Mouse (Mus musculus) adrenal gland, adult (tissue): ENCODE results near the gene Spsb3.
A peak's percentile ranks its signal among the peaks of the same experiment; 100 is the strongest.

ENCODE experiments used
- DNase-seq, 2 experiments: peaks; one replicate each; pipeline ENCODE4 v3.0.0; 2022 to 2023; ENCODE audit warnings: low spot score in 1 of 2; ENCODE audit not compliant: inconsistent age in 2 of 2

Spsb3 gene

DNA sequence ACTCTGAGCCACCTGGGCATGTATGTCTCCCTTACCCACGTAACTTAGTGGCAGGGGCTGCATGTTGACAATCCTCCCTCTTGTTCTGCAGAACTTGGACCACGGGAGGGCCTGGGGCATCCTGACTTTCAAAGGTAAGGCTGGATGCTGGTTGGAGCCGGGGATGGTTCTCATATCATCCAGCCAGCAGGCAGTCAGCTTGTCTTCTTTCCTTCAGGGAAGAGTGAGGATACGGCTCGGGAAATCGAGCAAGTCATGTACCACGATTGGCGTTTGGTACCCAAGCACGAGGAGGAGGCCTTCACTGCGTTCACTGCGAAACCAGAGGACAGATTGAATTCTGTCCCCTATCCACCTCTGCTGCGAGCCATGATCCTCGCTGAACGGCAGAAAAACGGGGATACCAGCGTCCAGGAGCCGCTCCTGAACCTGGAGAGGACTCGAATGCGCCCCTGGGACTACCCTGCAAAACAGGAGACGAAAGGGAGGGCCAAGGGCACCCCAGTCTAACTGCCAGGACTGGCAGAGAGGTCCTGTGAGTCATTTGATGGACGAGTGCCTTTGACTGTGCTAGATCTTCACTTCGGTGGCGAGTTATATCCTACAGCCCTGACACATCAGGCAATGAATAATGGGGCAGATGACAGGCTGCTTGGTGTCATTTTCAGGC is 9.3 kb downstream of the Spsb3 start:
- DNase-seq, result peak in 1 of 2 experiments; percentile 80

DNA sequence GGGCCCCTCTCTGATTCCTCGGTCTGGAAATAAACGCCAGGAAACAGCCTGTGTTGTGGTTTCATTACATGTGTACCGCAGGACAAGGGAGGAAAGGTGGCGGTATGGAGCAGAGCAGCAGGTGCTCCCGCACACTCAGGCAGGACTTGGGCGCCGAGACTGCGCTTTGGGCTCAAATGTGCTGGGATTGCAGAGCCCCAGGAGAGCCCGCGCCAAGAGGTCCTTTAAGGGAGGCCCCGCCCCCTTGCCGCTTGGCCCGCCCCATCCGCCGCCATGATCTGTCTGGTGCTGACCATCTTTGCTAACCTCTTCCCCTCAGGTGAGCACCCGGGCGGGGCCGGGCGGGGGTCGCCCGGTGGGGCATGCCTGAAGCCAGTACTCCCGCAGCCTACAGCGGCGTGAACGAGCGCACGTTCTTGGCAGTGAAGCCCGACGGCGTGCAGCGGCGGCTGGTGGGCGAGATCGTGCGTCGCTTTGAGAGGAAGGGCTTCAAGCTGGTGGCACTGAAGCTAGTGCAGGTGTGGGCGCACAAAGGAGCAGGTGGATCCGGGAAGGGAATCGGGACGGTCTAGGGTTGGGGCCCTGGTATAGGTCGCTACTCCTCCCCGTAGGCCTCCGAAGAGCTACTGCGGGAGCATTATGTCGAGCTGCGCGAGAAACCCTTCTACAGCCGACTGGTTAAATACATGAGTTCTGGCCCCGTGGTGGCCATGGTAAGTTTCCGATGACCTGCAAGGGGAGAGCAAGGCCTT is 10.0 kb downstream of the Spsb3 start, which contains the start of gene Nme3:
Gene Nme3, plus strand, starts transcription at position 260 of the 752 bp plus-strand sequence.
- DNase-seq, result peak; percentile 87 to 96

DNA sequence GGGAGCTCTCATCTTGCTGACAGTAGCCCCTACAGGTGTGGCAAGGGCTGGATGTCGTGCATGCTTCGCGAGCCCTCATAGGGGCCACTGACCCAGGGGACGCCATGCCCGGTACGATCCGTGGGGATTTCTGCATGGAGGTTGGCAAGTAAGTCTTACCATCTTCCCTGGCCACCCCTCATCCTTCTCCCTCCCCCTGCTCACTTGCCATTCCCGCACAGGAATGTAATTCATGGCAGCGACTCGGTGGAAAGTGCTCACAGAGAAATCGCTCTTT is 10.5 kb downstream of the Spsb3 start:
- DNase-seq, result no peak

DNA sequence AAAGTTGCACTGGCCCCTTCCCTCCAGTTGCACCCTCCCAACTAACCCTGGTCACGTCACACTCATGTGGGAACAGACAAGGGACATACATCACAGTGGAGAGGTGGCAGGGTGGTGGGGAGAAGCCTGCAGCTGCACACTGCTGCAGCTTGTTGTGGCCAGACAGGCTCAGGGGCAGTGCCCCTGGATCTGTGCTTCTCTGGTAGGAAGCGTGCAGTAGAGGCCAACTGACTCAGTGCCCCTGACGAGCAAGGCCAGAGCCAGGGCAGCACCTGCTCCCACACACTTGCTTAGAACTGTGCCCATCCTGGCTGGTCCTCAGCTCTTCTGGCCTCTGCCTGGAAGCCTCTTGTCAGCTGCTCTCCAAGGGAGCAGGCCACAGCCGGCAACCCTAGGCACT is 11.2 kb downstream of the Spsb3 start:
- peak; percentile 58 to 86 for DNase-seq

DNA sequence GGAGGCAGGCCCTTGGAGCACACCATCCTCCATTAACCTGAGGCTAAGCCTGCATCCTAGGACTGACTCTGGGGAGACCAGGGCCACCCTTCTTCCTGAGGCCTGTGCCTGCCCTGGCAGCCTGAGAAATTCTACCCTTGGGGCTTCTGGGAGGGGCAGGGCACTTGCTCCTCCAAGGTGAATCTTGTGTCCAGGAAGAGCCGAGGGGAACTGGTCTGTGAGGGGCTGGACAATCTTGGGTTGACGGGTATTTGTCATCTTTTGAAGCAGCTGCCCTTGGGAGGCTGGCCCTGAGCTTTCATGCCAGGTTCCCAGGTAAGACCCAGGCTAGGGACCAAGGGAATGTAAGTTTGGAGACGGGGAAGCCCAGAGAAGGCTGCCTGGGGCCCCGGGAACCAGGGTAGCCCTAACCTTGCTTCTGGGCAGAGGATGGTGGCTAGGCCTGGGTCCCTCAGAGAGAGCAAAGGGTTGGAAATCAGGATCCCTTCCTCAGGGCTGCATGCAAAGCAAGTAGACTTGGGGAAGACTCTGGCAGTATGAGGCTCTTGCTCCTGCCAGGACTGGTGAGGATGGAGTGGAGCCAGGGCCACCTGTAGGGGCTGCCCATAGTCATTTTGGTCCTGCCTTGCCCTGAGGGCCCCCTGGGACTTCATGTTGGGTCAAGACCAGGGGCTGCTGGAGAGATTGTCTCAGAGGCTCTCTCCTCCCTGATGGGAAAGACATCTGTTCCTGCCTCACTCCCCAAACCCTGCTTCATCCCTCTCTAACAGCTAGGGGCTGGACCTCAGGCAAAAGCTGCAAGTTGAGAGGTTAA is 11.8 kb downstream of the Spsb3 start:
- DNase-seq, result peak in 1 of 2 experiments; percentile 54

DNA sequence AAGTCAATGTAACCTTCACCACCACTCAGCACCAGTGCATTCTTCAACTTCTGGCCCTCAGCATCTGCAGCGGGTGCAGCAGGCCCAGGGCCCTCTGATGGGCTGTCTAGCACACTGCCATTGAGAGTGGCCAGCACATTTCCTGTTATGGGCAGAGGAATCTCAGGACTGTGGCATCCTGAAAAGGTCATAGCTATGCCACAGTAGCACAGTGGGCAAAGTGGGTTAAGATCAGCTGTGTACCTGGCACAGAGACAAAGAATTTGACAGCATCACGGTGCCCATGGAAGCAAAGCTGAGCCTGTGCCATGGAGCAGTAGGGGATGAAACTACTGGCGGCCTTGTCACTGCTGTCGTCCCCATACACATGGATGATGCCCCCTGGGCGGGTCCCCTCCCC is 12.7 kb downstream of the Spsb3 start:
- no peak for DNase-seq

DNA sequence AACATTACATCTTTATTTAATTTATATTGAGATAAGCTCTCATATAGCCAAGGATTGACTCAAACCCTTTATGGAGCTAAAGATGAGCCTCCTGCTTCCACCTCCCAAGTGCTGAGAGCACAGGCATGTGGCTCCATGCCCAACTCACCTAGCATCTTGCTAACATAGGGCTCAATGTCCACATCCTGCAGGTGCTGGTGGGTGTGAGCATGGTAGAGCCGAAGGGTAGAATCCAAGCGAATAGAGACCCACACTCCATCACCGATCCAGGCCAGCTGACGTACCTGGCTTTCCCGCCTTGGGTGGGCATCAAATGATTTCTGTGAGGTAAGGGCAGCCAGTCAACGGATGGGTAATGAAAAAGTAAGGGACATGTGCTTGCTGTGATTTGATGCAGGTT is 13.6 kb downstream of the Spsb3 start:
- DNase-seq, result no peak

DNA sequence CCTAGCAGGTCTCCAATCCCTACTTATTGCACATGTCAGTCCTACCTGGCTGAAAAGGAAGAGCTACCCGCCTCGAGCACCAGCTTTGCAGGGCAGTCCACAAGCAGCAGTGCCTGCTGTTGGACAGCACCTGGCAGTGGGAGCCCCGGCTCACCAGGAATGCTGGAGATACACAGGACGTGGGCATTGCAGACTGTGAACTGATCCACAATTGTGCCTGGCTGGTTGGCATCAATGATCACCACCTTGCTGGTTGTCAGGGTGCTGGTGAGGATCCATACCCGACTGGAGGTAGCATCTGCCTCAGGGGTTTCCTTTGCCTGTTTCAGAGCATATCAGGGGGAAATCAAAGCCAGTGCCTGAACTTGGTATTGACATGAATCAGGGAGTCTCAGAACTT is 15.7 kb downstream of the Spsb3 start:
- DNase-seq, result no peak

DNA sequence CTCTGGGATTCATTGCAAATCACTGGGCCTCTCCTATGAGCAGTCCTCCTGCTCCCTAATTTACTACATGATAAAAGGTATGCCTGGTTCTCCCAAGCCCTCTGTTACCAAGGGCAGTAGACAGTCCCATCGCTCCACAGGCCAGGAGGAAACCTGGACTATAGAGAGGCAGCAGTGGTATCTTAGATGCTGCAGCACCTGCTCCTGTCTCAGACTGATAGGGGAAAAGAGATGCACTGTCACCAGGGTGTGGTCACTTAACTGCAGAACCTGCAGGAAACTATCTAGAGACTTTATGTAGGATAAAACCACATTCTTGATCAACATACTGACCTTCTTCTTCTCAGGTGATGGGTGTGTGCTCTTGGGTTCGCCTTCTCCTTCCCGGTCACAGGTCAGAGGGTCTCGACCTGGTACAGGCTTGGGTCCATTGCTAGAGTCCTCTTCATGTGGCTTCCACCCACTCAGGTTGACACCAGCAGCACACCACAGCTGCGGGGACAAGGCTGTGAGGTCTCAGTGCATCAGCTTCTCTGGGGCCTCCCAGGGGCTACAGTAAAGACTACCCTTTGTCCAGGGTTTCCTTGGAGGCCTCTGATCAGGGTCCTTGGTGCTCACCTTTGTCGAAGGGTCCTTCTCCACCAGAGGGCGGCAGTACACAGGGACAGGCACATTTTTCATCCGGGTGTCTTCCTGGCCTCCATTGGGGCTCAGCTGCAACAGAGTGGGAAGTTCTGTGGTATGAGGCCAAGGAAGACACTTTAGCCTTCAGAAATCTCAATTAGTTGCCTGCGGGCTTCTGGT is 16.4 kb downstream of the Spsb3 start:
- peak; percentile 54 to 82 for DNase-seq

DNA sequence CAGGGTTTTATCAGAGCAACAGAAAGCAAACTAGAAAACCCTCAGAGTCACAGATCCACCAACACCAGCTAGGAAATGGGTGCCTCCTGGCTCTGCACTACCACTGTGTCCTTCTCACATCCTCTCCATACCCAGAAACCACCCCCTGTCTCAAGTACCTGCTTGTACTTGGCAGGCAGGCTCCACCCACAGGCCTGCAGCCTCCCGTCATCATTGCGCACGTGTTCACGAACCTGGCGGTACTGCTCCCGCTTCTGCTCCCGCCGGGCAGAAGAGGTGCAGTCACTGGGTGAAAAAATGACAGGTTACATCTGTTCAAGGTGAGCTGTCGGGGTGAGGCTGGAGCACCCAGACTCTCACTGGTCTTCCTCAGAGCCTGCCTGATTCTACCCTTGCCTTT is 17.3 kb downstream of the Spsb3 start:
- DNase-seq, result no peak

DNA sequence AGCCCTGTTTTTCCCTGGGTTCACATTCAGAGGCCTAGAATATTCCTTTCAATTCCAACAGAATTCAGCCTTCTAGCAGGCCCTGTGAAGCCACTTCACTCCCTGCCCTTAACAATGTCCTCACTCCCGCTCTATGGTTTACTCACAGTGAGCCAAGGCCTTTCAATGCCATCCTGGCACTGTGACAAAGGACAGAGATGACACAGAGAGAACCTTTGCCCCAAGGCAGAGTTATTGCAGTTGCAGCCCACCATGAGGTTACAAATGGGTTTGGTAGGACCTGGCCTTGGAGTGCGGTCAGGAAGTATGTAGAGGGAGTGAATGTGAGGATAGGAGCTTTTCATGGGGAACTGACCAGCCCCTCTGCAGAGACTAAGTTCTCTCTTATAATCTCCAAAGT is 21.1 kb downstream of the Spsb3 start:
- peak; percentile 90 to 95 for DNase-seq

DNA sequence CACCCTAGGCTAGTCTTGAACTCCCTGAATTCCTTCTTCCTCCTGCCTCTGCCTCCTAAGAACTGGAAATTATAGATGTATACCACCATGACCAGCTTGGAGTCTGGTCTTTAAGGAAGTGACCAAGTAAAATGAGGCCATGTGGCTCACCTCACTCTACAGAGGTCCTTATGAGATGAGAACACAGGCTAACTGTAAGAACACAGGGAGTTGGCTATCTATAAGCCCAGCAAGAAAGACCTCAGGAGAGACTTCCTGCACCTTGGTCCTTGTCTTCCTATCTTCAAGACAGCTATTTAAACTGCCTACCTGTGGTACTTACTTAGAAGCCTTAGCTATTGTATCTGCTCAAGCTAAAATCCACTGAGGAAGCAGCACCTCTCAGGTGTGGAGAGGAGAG is 27.5 kb downstream of the Spsb3 start:
- DNase-seq, result no peak

DNA sequence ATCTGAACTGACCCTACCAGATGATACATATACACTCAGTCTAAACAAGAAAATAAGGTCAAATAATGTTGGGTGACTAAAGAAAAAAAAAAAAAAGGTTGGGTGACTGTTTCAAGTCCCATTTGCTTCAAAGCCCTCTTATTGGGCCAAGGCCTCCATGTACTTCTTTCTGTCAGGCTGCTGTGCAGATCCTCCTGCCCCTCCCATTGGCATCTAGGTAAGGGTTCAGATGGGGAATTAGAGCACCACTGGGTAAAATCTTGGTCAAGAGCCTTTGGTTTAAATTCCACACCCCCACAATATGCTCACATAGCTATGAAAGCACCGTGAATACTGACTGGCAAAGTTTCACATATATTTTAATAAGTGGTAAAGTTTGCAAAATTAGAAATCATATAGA is 36.8 kb downstream of the Spsb3 start:
- DNase-seq, result peak in 1 of 2 experiments; percentile 60

DNA sequence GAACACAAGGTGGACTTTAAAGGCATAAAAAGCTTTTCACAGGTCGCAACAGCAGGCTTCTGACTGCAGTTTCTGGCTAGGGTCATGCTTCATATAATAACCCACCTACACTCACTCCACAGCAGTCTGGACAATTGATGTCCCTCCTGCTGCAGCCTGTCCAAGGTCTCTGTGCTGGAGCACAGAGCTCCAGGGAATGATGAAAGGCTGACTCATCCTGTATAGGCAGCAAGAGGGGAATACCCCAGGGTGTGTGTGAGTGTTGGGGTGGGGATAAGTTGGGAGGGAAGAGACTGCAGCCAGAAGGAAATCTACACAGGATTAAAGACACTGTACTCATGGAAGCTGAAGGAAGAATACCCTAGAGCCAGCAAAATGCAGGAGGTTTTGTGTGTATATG is 43.1 kb downstream of the Spsb3 start:
- DNase-seq, result peak; percentile 82 to 90

DNA sequence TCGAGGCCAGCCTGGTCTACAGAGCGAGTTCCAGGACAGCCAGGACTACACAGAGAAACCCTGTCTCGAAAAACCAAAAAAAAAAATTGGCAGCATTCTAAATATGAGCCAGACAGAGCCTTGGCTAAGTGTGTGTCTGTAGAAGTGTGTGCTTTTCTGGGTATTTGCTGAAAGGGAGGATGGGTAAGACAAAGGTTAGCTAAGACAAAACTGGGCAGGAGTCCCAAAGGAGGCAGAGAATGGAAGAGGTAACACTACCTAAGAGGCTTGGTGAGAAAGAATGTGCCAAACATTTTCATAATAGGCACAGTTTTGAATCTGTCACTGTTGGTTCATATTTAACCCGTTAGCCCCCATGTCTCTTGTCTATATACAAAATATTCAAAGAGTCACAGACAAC is 46.0 kb downstream of the Spsb3 start:
- no peak for DNase-seq

DNA sequence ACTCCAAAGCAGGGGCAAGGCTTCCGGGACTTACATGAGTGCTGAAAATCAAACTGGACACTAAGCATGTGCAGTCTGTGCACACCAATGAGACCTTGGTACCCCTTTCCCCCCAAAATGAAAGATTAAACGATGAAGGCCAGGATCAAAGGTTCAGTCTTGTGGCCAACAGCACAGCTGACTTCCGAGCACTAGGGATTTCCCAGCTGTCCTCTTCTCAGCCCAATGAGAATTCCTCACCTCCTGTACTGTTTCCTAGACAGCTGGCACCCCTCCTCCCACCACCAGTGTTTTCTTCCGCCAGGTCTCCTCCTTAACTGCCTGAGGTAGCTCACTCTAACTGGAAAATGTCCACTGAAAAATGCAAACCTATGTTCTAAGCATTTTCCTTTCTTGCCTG is 46.7 kb downstream of the Spsb3 start:
- no peak for DNase-seq

DNA sequence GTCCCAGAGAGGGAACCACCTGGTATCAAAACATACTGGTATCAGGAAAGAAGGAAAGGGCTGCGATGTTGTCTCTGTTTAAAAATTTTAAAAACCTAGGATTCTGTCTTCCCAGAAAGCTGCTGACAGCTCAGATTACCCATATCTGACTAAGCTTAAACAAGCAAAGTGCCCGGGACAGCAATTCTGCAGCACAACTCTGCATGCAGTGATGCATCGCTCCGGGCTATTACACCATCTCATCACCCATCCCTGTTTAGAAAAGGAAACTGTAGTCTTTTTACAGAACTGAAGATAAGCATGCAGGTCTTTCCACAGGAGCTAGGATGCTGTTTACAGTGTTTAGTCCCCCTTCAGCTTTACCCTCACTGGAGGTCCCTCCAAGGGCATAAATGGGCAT is 48.5 kb downstream of the Spsb3 start:
- DNase-seq, result peak in 1 of 2 experiments; percentile 60

DNA sequence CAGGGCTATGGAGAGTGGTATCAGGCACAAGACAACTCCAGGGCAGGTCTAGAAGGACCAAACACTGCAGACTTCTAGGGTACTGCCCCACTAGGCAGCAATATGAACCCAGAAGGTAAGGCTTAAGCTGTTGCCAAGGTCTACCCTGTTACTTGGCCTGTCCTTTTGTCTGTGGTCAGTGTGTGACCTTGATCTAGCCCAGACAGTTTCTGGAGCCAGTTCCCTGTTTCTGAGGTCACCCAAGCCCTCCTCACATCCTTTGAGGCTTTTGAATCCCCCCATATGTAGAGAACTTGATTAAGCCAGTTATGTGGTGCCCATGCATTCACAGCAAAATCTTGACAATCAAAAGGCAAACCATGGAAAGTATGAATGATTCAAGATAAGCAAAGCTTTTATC is 49.2 kb downstream of the Spsb3 start:
- peak in 1 of 2 experiments; percentile 65 for DNase-seq

DNA sequence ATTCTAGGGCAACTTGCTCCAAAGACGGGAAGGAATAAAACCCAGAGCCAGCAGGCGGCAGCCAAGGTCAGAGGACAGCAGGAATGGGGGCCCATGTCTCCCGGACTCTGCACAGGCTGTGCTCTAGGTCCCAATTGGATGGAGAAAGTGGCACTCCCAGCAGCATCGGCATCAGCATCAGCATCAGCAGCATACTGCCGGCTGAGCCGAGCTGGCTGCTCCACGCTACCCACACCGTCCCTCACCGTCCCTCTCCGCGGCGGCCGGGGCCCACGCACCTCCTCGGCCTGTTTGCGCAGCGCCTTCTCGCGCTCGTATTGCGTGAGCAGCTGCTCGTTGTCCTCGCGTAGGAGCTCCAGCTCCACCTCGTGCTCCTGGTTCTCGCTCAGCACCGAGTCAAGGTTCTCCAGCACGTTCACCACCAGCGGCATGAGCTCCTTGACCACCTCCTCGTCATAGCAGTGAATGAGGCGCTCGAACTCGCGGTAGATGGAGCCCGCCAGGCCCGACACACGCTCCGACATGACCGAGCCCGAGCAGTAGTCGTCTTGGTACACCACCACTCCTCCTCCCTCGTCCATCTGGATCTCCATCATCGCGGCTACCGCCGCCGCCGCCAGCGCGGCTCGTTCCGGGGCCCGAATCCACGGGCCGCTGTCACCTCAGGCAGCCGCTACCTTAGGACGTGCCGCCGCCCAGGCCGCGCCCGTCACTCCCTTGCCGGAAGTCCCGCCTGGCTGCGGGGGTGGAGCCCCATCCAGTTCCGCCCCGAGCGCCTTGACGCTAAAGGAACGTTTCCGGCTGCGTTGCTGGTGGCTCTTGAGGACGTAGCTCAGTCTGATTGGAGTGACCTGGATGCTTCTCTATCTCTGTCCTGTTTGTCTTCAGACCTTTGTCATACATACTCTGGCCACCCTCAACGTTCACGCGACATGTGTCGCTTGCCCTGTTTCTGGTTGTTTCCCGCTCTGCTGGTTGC is 50.1 kb downstream of the Spsb3 start, which contains the start of gene Mapk8ip3:
Gene Mapk8ip3, minus strand, starts transcription at position 719 of the 979 bp plus-strand sequence.
- peak; percentile 97 to 99 for DNase-seq

DNA sequence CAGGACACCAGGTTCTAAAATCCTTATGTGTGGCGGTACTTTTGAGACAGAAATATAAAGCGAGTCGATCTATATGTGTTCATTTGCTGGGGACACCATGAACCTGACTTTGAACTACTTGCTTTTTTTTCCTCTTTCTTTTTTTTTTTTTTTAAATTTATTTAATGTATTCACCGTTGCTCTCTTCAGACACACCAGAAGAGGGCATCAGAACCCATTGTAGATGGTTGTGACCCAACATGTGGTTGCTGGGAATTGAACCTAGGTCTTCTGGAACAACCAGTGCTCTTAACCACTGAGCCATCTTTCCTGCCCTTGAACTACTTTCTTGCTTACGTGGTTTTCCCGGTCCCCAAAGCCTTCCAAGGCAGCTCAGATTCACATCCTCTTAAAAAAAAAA is 50.8 kb downstream of the Spsb3 start:
- DNase-seq, result no peak
